Mouse (Mus musculus) granulocyte monocyte progenitor cell, adult 5-6 weeks (primary cell): ENCODE measurements around the gene Ccdc126. TPM values are rescaled to one million over a fixed set of nuclear protein-coding genes. Genes with fewer than 3 reads are reported as not detected.
A peak's percentile ranks its signal among the peaks of the same experiment; 100 is the strongest.
"Not testable (repeated sequence)": the region's sequence is repeated elsewhere in the genome, so short reads cannot be mapped to it uniquely, and the experiment has no call there.

Experiments
- ATAC-seq: replicated peaks from 2 replicates; pipeline ENCODE4 v1.8.0; 2016; ENCODE audit warnings: mild to moderate bottlenecking, moderate TSS enrichment, inconsistent platforms; ENCODE audit not compliant: poor library complexity, severe bottlenecking
- total RNA-seq, 2 experiments: library from RNA; stranded (forward) in 1 of 2; stranded (reverse) in 1 of 2; fragments of 200-712, 200-1000 nt in 1 of 2; fragments of >200 nt in 1 of 2; fragmentation: Nextera tagmentation in 1 of 2; gene quantifications; 2 replicates each; pipeline ENCODE4 v1.2.3; 2014 to 2017

Gene Ccdc126
- total RNA-seq (2014; fragmentation: Nextera tagmentation), result 2.7 and 6.0 TPM in 2 replicates
- total RNA-seq (2017), result 5.0 and 7.5 TPM in 2 replicates

- ATAC-seq, result peak; percentile 95
These were observed at the start of gene Ccdc126 for GRCm38 (mm10) chr6:49318966-49319594. Gene Ccdc126, plus strand, starts transcription at chr6:49319274.

GRCm38 (mm10) chr6:49269923-49270322, 49.2 kb upstream of the Ccdc126 start:
- no peak for ATAC-seq

GRCm38 (mm10) chr6:49271815-49272214, 47.3 kb upstream of the Ccdc126 start:
- ATAC-seq, result no peak

GRCm38 (mm10) chr6:49272863-49273262, 46.2 kb upstream of the Ccdc126 start:
- ATAC-seq, result no peak

- no peak for ATAC-seq
These were observed 45.1 kb upstream of the Ccdc126 start for GRCm38 (mm10) chr6:49273934-49274333.

- no peak for ATAC-seq
These were observed 44.5 kb upstream of the Ccdc126 start for GRCm38 (mm10) chr6:49274416-49275091.

- ATAC-seq, result no peak
These were observed 43.8 kb upstream of the Ccdc126 start for GRCm38 (mm10) chr6:49275296-49275695.

- ATAC-seq, result no peak
These were observed 38.1 kb upstream of the Ccdc126 start for GRCm38 (mm10) chr6:49280942-49281341.

GRCm38 (mm10) chr6:49282122-49282521, 37.0 kb upstream of the Ccdc126 start:
- peak; percentile 52 for ATAC-seq

- no peak for ATAC-seq
These were observed 20.8 kb upstream of the Ccdc126 start for GRCm38 (mm10) chr6:49298286-49298685.

GRCm38 (mm10) chr6:49314821-49315220, 4.3 kb upstream of the Ccdc126 start:
- ATAC-seq, result not testable (repeated sequence)

GRCm38 (mm10) chr6:49319595-49320315, 681 bp downstream of the Ccdc126 start:
- ATAC-seq, result no peak

- peak; percentile 18 for ATAC-seq
These were observed 2.3 kb downstream of the Ccdc126 start for GRCm38 (mm10) chr6:49321341-49321740.

GRCm38 (mm10) chr6:49322056-49322455, 3.0 kb downstream of the Ccdc126 start:
- ATAC-seq, result no peak

- no peak for ATAC-seq
These were observed 3.9 kb downstream of the Ccdc126 start for GRCm38 (mm10) chr6:49322986-49323385.

- ATAC-seq, result no peak
These were observed 5.5 kb downstream of the Ccdc126 start for GRCm38 (mm10) chr6:49324528-49324927.

- ATAC-seq, result no peak
These were observed 6.2 kb downstream of the Ccdc126 start for GRCm38 (mm10) chr6:49325294-49325693.

- ATAC-seq, result no peak
These were observed 7.8 kb downstream of the Ccdc126 start for GRCm38 (mm10) chr6:49326846-49327245.

GRCm38 (mm10) chr6:49331369-49332059, 12.4 kb downstream of the Ccdc126 start:
- ATAC-seq, result peak; percentile 66

- peak; percentile 81 for ATAC-seq
These were observed 12.9 kb downstream of the Ccdc126 start for GRCm38 (mm10) chr6:49332060-49332370.

- peak; percentile 37; the same call in 1 of the 2 replicates for ATAC-seq
These were observed 19.5 kb downstream of the Ccdc126 start for GRCm38 (mm10) chr6:49338566-49338965.
